Mouse (Mus musculus) E14TG2a.4 (cell line): ENCODE results near the gene Fam213b.

Experiments
- CTCF ChIP-seq: conservative IDR thresholded peaks from 2 replicates; pipeline ENCODE4 v1.5.1; 2014; ENCODE audit warnings: low read length
- NANOG ChIP-seq: IDR thresholded peaks from 2 replicates; pipeline ENCODE4 v1.6.1; 2014; ENCODE audit warnings: borderline replicate concordance, low read length, mixed read lengths
- POU5F1 ChIP-seq: IDR thresholded peaks from 2 replicates; pipeline ENCODE4 v1.6.1; 2014; ENCODE audit warnings: low read length, borderline replicate concordance

DNA sequence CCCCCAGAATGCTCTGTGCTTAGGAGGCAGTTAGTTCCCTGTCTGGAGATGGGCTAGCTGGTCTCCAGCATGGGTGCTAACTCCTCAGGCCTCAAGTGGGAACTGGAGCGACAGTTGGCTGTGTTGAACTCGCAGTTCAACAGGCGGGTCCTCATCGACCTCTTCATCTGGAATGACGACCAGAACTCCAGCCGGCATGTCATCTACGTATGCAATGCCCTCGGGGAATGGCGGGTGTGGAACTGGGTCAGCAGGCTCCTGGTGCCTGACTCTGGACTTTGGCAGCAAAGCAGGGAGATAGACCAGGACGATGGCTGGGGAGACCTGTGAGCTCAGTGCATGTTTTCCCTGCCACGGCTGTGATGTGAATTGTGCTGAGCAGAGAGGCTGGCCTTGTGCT lies 13.5 kb downstream of the Fam213b start:
- TF ChIP-seq CTCF (no peak), NANOG (no peak), POU5F1 (no peak)
